Mouse (Mus musculus) intestine, embryonic 14.5 days (tissue): ENCODE data around the gene Ube2r2. TPM values are rescaled to one million over a fixed set of nuclear protein-coding genes. Genes with fewer than 3 reads are reported as not detected.

ENCODE experiments used
- ATAC-seq: fragments of 200-750 bp; cut with Nextera tagmentation; replicated peaks from 2 replicates; pipeline ENCODE4 v1.8.0; 2017; ENCODE audit warnings: low read depth, moderate number of reproducible peaks, moderate TSS enrichment, moderate library complexity; ENCODE audit not compliant: low FRiP score, low TSS enrichment
- DNase-seq: peaks from one replicate; pipeline ENCODE4 v3.0.0-alpha.2; 2018; ENCODE audit warnings: low spot score
- H3K27ac ChIP-seq: fragments of 300-500 bp; sonication (generic); 2 replicates; pipeline ENCODE4 v1.5.1; 2014; ENCODE audit warnings: low read depth, mild to moderate bottlenecking, control low read depth
- H3K27me3 ChIP-seq: fragments of 300-500 bp; sonication (generic); replicated peaks from 2 replicates; pipeline ENCODE4 v1.6.1; 2014; ENCODE audit warnings: low read length, control low read depth; ENCODE audit not compliant: control insufficient read depth, insufficient read depth
- H3K36me3 ChIP-seq: fragments of 300-500 bp; sonication (generic); 2 replicates; pipeline ENCODE4 v1.6.1; 2014; ENCODE audit warnings: low read length, control low read depth; ENCODE audit not compliant: control insufficient read depth, insufficient read depth
- H3K4me1 ChIP-seq: fragments of 300-500 bp; sonication (generic); replicated peaks from 2 replicates; pipeline ENCODE4 v1.6.1; 2014; ENCODE audit warnings: low read length, control low read depth, mixed read lengths; ENCODE audit not compliant: control insufficient read depth, insufficient read depth
- H3K4me2 ChIP-seq: fragments of 300-500 bp; sonication (generic); 2 replicates; pipeline ENCODE4 v1.6.1; 2014; ENCODE audit warnings: low read length
- H3K4me3 ChIP-seq: fragments of 300-500 bp; sonication (generic); 2 replicates; pipeline ENCODE4 v1.5.1; 2014; ENCODE audit warnings: low read depth, low read length, control low read depth, mixed read lengths
- H3K9ac ChIP-seq: fragments of 300-500 bp; sonication (generic); 2 replicates; pipeline ENCODE4 v1.6.1; 2014; ENCODE audit warnings: mild to moderate bottlenecking, low read length
- H3K9me3 ChIP-seq: fragments of 300-500 bp; sonication (generic); 2 replicates; pipeline ENCODE4 v1.6.1; 2016; ENCODE audit warnings: low read length, control low read depth; ENCODE audit not compliant: control insufficient read depth
- WGBS: fragments of 180-500 bp; shearing (Covaris S2); extraction: QIAGEN DNeasy Blood & Tissue Kit; methylation state at CpG from one replicate; pipeline ENCODE4 v1.1.7; 2014; 5-methylcytosine and 5-hydroxymethylcytosine counted together
- polyA plus RNA-seq: library from polyadenylated mRNA; unstranded; fragments of >200 nt; fragmentation: Nextera tagmentation; extraction: Ambion mirVana; gene quantifications from 2 replicates; pipeline ENCODE4 v1.2.1, GENCODE M21; 2014

The Ube2r2 gene
- polyA plus RNA-seq, 1 experiment from 2014 or later, result 82.5 TPM

- Histone ChIP-seq H3K9me3 (no peaks in the 10 kb centered on the region), H3K4me1 (0 out of 2 replicates have a peak, but pooled peaks cover 3% of the 10 kb centered on the region), H3K4me3 (no peak overlapping the region), H3K9ac (no peak overlapping the region), H3K27ac (no peak overlapping the region), H3K27me3 (no peaks in the 10 kb centered on the region), H3K36me3 (no peaks in the 10 kb centered on the region; the same call in 1 of the 2 replicates), H3K4me2 (no peak overlapping the region)
- ATAC-seq, result no peak
- WGBS, result 83% methylated on average over 3 of the region's 3 CpGs
- DNase-seq, result no peak
Observed at GRCm38 (mm10) chr4:41149891-41150290, 14.3 kb downstream of the Ube2r2 start.

DNA sequence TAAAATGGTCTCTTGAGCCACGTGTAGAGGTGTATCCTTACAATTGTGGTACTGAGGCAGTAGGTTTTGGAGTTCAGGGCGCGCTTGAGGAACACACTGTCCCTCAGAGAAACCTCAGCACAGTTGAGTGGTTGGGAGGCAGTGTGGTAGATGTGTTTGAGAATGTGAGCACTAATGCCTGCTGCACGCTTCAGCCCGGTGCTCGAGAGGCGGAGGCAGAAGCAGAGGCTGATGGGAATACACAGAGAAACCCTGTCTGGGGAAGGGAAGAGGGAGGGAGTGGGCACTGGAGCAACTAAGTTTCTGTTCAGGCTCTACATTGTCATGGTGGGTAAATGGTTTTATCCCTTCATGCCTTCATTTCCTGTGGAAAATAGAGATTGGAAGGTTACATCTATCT, 15.6 kb downstream of the Ube2r2 start:
- no peak overlapping the region for H3K27ac ChIP-seq
- ATAC-seq (no peak), DNase-seq (no peak)
- no peaks in the 10 kb centered on the region for H3K27me3 ChIP-seq
- no peaks in the 10 kb centered on the region for H3K9me3 ChIP-seq
- no peak overlapping the region for H3K4me3 ChIP-seq
- no peak overlapping the region for H3K4me2 ChIP-seq
- WGBS, result 90% methylated on average over 7 of the region's 7 CpGs
- H3K36me3 ChIP-seq, result no peaks in the 10 kb centered on the region; the same call in 1 of the 2 replicates
- 0 out of 2 replicates have a peak, but pooled peaks cover 3% of the 10 kb centered on the region for H3K4me1 ChIP-seq
- no peak overlapping the region for H3K9ac ChIP-seq

DNA sequence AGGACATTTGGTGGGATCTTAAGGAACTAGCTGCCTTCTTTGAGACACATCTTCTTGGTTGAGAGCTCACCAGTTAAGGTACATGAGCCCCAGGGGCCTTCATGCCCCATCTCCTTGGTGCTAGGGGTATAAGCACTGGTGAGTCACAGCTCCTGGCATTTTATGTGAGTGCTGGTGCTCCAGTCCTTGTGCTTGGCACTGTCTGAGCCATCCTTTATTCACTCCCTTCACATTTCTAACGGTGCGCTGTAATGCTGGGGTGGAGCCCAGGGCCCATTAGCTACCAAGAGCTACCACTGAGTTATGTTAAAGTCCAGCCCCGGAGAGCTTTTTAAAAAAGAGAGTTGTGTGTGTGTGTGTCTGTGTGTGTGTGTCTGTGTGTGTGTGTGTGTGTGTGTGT, 17.6 kb downstream of the Ube2r2 start:
- Histone ChIP-seq H3K4me3 (no peak overlapping the region), H3K27ac (no peak overlapping the region), H3K9ac (no peak overlapping the region), H3K4me1 (0 out of 2 replicates have a peak, but pooled peaks cover 3% of the 10 kb centered on the region), H3K4me2 (no peak overlapping the region), H3K36me3 (no peaks in the 10 kb centered on the region; the same call in 1 of the 2 replicates), H3K9me3 (no peaks in the 10 kb centered on the region), H3K27me3 (no peaks in the 10 kb centered on the region)
- DNase-seq (no peak), ATAC-seq (no peak)
- WGBS, result 81% methylated on average over 3 of the region's 3 CpGs

DNA sequence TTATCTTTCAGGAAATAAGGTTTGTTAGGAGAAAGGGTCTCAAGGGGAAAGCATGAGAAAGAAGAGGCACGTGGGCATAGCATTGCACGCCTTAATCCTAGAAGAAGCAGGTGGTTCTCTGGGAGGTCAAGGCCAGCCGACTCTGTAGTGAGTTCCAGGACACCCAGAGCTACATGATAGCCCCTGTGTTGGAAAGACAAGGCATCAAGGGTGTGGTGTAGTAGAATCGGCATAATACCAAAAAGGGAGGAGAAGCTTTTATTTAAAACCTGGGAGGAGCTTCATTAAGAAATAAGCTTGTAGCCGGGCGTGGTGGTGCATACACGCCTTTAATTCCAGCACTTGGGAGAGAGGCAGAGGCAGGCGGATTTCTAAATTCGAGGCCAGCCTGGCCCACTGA, 21.4 kb downstream of the Ube2r2 start:
- Histone ChIP-seq H3K4me1 (0 out of 2 replicates have a peak, but pooled peaks cover 3% of the 10 kb centered on the region), H3K36me3 (no peaks in the 10 kb centered on the region), H3K4me2 (no peak overlapping the region), H3K9me3 (no peaks in the 10 kb centered on the region), H3K27me3 (no peaks in the 10 kb centered on the region), H3K4me3 (no peak overlapping the region), H3K27ac (no peak overlapping the region), H3K9ac (no peak overlapping the region)
- 88% methylated on average over 9 of the region's 9 CpGs for WGBS
- DNase-seq, result no peak
- ATAC-seq, result no peak

DNA sequence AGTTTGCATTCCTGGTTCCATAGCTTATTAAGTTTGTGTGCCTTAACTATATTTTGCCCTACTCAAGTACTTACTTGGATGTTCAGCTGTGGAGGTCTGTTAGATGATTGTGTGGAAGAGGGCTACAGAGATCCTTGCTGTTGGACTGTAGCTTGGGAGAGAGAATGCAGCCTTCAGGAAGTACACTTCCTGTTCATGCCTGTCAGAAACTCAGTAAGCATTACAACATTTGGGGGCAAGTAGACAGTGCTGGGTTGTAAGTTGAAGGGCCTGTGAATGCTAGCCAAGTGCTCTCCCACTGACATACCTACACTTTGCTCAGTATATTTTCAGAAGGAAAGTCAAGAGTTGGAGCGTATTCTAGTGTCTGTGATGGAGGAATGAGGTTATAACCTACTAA, 22.7 kb downstream of the Ube2r2 start:
- Histone ChIP-seq H3K9ac (no peak overlapping the region), H3K9me3 (no peaks in the 10 kb centered on the region), H3K27ac (no peak overlapping the region), H3K4me2 (no peak overlapping the region), H3K4me3 (no peak overlapping the region), H3K4me1 (no peaks in the 10 kb centered on the region), H3K27me3 (no peaks in the 10 kb centered on the region), H3K36me3 (no peaks in the 10 kb centered on the region)
- no peak for DNase-seq
- no peak for ATAC-seq
- WGBS, result 100% methylated on average over 1 of the region's 1 CpGs

- no peak overlapping the region for H3K4me2 ChIP-seq
- H3K4me1 ChIP-seq, result no peaks in the 10 kb centered on the region; the same call in 1 of the 2 replicates
- DNase-seq (no peak), ATAC-seq (no peak)
- no peak overlapping the region for H3K9ac ChIP-seq
- WGBS, result 98% methylated on average over 3 of the region's 3 CpGs
- no peaks in the 10 kb centered on the region for H3K36me3 ChIP-seq
- H3K27me3 ChIP-seq, result no peaks in the 10 kb centered on the region
- H3K9me3 ChIP-seq, result no peaks in the 10 kb centered on the region
- H3K27ac ChIP-seq, result no peak overlapping the region
- no peak overlapping the region for H3K4me3 ChIP-seq
Observed at GRCm38 (mm10) chr4:41161232-41161631, 25.7 kb downstream of the Ube2r2 start.

DNA sequence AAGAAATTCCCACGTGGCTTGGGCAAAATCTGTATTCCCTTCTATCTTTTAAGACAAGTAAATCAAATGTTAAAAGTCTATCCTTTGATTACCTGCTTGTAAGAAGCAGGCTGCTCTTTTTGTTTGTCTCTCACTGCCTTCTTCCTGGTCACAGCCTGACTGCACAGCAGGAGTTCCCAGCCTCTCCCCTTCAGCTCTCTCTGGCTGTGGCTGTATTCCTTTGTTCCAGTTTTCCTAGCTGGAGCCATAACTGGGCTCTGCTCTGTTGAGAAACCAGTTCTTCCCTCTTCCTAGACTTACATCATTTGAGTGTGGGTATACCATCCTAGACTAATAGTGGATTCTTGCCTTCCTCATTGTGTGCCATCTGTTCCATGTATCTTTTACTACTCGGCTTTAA, 29.4 kb downstream of the Ube2r2 start:
- DNase-seq, result no peak
- no peak for ATAC-seq
- Histone ChIP-seq H3K36me3 (peaks cover 11% of the 10 kb centered on the region), H3K9ac (no peak overlapping the region), H3K4me1 (no peaks in the 10 kb centered on the region; the same call in 1 of the 2 replicates), H3K4me3 (no peak overlapping the region), H3K9me3 (no peaks in the 10 kb centered on the region), H3K4me2 (no peak overlapping the region), H3K27ac (no peak overlapping the region; the same call in 1 of the 2 replicates), H3K27me3 (no peaks in the 10 kb centered on the region)
- WGBS, result 30% methylated on average over 2 of the region's 2 CpGs

DNA sequence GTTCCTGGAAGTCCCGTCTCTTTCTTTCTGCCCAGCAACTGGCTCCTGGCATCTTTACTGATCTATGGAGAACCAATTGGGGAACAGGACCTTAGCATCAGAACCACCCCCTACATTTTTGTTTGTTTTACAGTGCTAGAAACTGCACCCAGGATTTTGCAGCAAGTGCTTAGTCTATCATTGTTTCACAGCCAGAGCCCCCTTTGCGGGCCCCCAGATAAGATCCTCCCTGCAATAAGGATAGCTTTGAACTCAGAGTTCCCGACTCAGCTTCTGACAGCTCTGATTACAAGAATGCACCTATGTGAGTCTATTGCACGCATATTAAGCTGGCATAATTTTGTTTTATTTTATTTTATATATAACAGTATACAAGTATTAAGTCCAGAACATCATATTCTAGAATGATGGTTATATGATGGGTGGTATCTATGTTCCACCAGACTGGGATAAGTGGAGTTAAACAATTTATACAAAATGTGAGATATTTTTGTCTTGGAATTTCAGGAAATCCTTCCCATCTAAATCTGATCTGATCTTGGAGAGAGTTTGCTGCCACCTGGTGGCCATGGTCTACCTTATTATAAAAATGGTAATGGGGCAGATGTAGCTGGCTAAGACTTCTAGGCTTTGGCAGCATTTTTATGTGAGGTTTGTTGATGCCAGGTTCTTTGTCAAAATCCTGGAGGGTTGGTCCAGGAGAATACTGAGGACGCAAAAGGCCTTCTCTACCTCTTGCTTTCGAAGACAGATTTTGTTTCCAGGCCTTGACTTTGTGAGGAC, 30.3 kb downstream of the Ube2r2 start:
- Histone ChIP-seq H3K4me2 (no peak overlapping the region), H3K4me1 (no peaks in the 10 kb centered on the region; the same call in 1 of the 2 replicates), H3K27me3 (no peaks in the 10 kb centered on the region), H3K4me3 (no peak overlapping the region), H3K27ac (peak overlapping the region; percentile 33; the same call in 1 of the 2 replicates), H3K9ac (no peak overlapping the region), H3K9me3 (no peaks in the 10 kb centered on the region), H3K36me3 (peaks cover 13% of the 10 kb centered on the region)
- DNase-seq (peak; percentile 90), ATAC-seq (no peak)
- WGBS, result 67% methylated on average over 6 of the region's 6 CpGs

DNA sequence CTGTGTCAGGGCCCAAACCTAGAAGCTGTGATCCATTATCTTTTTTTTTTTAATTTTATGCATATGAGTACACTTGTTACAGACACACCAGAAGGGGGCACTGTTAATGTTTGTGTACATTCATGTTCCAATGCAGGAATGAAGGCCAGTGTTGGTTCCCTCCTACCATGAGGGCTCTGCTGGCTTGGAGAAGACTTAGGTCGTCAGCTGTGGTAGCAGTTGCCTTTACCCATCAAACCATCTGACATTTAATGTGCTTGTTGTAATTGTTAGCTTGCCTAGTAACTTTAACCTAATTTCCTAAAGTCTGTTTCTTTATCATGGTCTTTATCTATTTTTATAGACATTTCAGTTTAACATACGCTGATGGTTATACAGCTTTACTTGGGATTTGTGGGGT, 35.4 kb downstream of the Ube2r2 start:
- Histone ChIP-seq H3K4me3 (no peak overlapping the region), H3K36me3 (peaks cover 33% of the 10 kb centered on the region), H3K27me3 (no peaks in the 10 kb centered on the region), H3K4me2 (no peak overlapping the region), H3K9me3 (no peaks in the 10 kb centered on the region), H3K9ac (no peak overlapping the region), H3K27ac (no peak overlapping the region), H3K4me1 (no peaks in the 10 kb centered on the region)
- 83% methylated on average over 2 of the region's 2 CpGs for WGBS
- ATAC-seq (no peak), DNase-seq (no peak)
